Mouse (Mus musculus) stomach, embryonic 16.5 days (tissue): Measurements from ENCODE around the gene Nckipsd. TPM values are rescaled to one million over a fixed set of nuclear protein-coding genes. Genes with fewer than 3 reads are reported as not detected.

Source experiments
- ATAC-seq: fragments of 200-750 bp; cut with Nextera tagmentation; 2 replicates; pipeline ENCODE4 v1.8.0; 2017; ENCODE audit warnings: moderate number of reproducible peaks, moderate TSS enrichment; ENCODE audit not compliant: insufficient read depth, low FRiP score
- H3K27ac ChIP-seq: fragments of 300-500 bp; sonication (generic); 2 replicates; pipeline ENCODE4 v1.5.1; 2014; ENCODE audit warnings: low read length
- H3K27me3 ChIP-seq: fragments of 300-500 bp; sonication (generic); 2 replicates; pipeline ENCODE4 v1.6.1; 2014; ENCODE audit warnings: low read length, control low read depth, mixed read lengths; ENCODE audit not compliant: control insufficient read depth, insufficient read depth
- H3K36me3 ChIP-seq: fragments of 300-500 bp; sonication (generic); 2 replicates; pipeline ENCODE4 v1.6.1; 2014; ENCODE audit warnings: low read length; ENCODE audit not compliant: control insufficient read depth, insufficient read depth
- H3K4me1 ChIP-seq: fragments of 300-500 bp; sonication (generic); 2 replicates; pipeline ENCODE4 v1.6.1; 2014; ENCODE audit warnings: low read length, control low read depth, mixed read lengths; ENCODE audit not compliant: control insufficient read depth, insufficient read depth
- H3K4me2 ChIP-seq: fragments of 300-500 bp; sonication (generic); 2 replicates; pipeline ENCODE4 v1.6.1; 2014; ENCODE audit warnings: low read depth, low read length, mixed read lengths
- H3K4me3 ChIP-seq: fragments of 300-500 bp; sonication (generic); replicated peaks from 2 replicates; pipeline ENCODE4 v1.5.1; 2014; ENCODE audit warnings: mild to moderate bottlenecking, low read length
- H3K9ac ChIP-seq: fragments of 300-500 bp; sonication (generic); 2 replicates; pipeline ENCODE4 v1.6.1; 2014; ENCODE audit warnings: low read length
- H3K9me3 ChIP-seq: fragments of 300-500 bp; sonication (generic); replicated peaks from 2 replicates; pipeline ENCODE4 v1.6.1; 2016; ENCODE audit warnings: low read length, control low read depth; ENCODE audit not compliant: control insufficient read depth
- WGBS: fragments of 180-500 bp; shearing (Covaris S2); extraction: QIAGEN DNeasy Blood & Tissue Kit; methylation state at CpG from one replicate; pipeline ENCODE4 v1.1.7; 2014; 5-methylcytosine and 5-hydroxymethylcytosine counted together
- polyA plus RNA-seq: library from polyadenylated mRNA; unstranded; fragments of >200 nt; fragmentation: Nextera tagmentation; extraction: Ambion mirVana; gene quantifications from 2 replicates; pipeline ENCODE4 v1.2.1, GENCODE M21; 2015

Nckipsd gene
- polyA plus RNA-seq, 1 experiment from 2014 or later = 13.7 TPM

GRCm38 (mm10) chr9:108825820-108826699 lies 17.9 kb downstream of the Nckipsd start, which contains the start of gene Celsr3:
TSS of gene Celsr3 (plus strand) at chr9:108826320.
- H3K4me1 ChIP-seq = peaks cover 8% of the 10 kb centered on the region
- WGBS = 3% methylated on average over 64 of the region's 70 CpGs
- ATAC-seq = peak; percentile 18; the same call in 1 of the 2 replicates
- no peak within 1 kb of the TSS for H3K27ac ChIP-seq
- peaks cover 81% of the 10 kb centered on the region for H3K27me3 ChIP-seq
- peak within 1 kb of the TSS; percentile 81 for H3K4me2 ChIP-seq
- H3K9me3 ChIP-seq = no peaks in the 10 kb centered on the region
- no peak within 1 kb of the TSS; the same call in 1 of the 2 replicates for H3K9ac ChIP-seq
- H3K36me3 ChIP-seq = no peaks in the 10 kb centered on the region
- H3K4me3 ChIP-seq = peak within 1 kb of the TSS; percentile 47

- 3% methylated on average over 39 of the region's 39 CpGs for WGBS
- Histone ChIP-seq H3K4me3 (peak overlapping the region; percentile 47), H3K9ac (no peak overlapping the region; the same call in 1 of the 2 replicates), H3K4me2 (peak overlapping the region; percentile 81), H3K4me1 (peaks cover 14% of the 10 kb centered on the region), H3K27ac (no peak overlapping the region), H3K27me3 (peaks cover 88% of the 10 kb centered on the region), H3K36me3 (no peaks in the 10 kb centered on the region), H3K9me3 (no peaks in the 10 kb centered on the region)
- ATAC-seq = peak; percentile 57; the same call in 1 of the 2 replicates
These were observed 18.7 kb downstream of the Nckipsd start for GRCm38 (mm10) chr9:108826700-108827340.

GRCm38 (mm10) chr9:108827454-108827853 lies 19.3 kb downstream of the Nckipsd start:
- H3K27me3 ChIP-seq = peaks cover 86% of the 10 kb centered on the region
- H3K4me2 ChIP-seq = peak overlapping the region; percentile 81
- peak overlapping the region; percentile 47 for H3K4me3 ChIP-seq
- H3K4me1 ChIP-seq = peaks cover 16% of the 10 kb centered on the region
- no peak for ATAC-seq
- H3K36me3 ChIP-seq = no peaks in the 10 kb centered on the region
- 7% methylated on average over 34 of the region's 34 CpGs for WGBS
- no peak overlapping the region for H3K9ac ChIP-seq
- no peak overlapping the region for H3K27ac ChIP-seq
- H3K9me3 ChIP-seq = no peaks in the 10 kb centered on the region

- 61% methylated on average over 18 of the region's 18 CpGs for WGBS
- peaks cover 86% of the 10 kb centered on the region for H3K27me3 ChIP-seq
- peaks cover 20% of the 10 kb centered on the region for H3K4me1 ChIP-seq
- no peak overlapping the region for H3K9ac ChIP-seq
- no peak for ATAC-seq
- no peak overlapping the region for H3K4me3 ChIP-seq
- peak overlapping the region; percentile 81; the same call in 1 of the 2 replicates for H3K4me2 ChIP-seq
- no peak overlapping the region for H3K27ac ChIP-seq
- H3K9me3 ChIP-seq = no peaks in the 10 kb centered on the region
- H3K36me3 ChIP-seq = no peaks in the 10 kb centered on the region
These were observed 19.7 kb downstream of the Nckipsd start for GRCm38 (mm10) chr9:108827906-108828305.

- Histone ChIP-seq H3K27me3 (peaks cover 59% of the 10 kb centered on the region), H3K27ac (no peak overlapping the region), H3K4me1 (peaks cover 17% of the 10 kb centered on the region), H3K36me3 (no peaks in the 10 kb centered on the region), H3K4me3 (peak overlapping the region; percentile 58), H3K9ac (peak overlapping the region; percentile 54; the same call in 1 of the 2 replicates), H3K4me2 (peak overlapping the region; percentile 96), H3K9me3 (no peaks in the 10 kb centered on the region)
- 6% methylated on average over 23 of the region's 23 CpGs for WGBS
- ATAC-seq = no peak
These were observed 23.5 kb downstream of the Nckipsd start for GRCm38 (mm10) chr9:108831637-108832036.

GRCm38 (mm10) chr9:108832390-108833108 lies 24.4 kb downstream of the Nckipsd start:
- peak; percentile 99 for ATAC-seq
- WGBS = 4% methylated on average over 46 of the region's 46 CpGs
- H3K27ac ChIP-seq = no peak overlapping the region
- H3K36me3 ChIP-seq = no peaks in the 10 kb centered on the region
- H3K9ac ChIP-seq = peak overlapping the region; percentile 54; the same call in 1 of the 2 replicates
- H3K4me3 ChIP-seq = peak overlapping the region; percentile 58
- H3K9me3 ChIP-seq = no peaks in the 10 kb centered on the region
- peaks cover 12% of the 10 kb centered on the region for H3K4me1 ChIP-seq
- H3K4me2 ChIP-seq = peak overlapping the region; percentile 96
- H3K27me3 ChIP-seq = peaks cover 52% of the 10 kb centered on the region

GRCm38 (mm10) chr9:108842989-108843388 lies 34.8 kb downstream of the Nckipsd start:
- no peaks in the 10 kb centered on the region for H3K9me3 ChIP-seq
- H3K36me3 ChIP-seq = no peaks in the 10 kb centered on the region
- H3K4me1 ChIP-seq = no peaks in the 10 kb centered on the region
- 14% methylated on average over 14 of the region's 14 CpGs for WGBS
- no peak overlapping the region for H3K4me3 ChIP-seq
- no peaks in the 10 kb centered on the region for H3K27me3 ChIP-seq
- peak overlapping the region; percentile 34 for H3K4me2 ChIP-seq
- ATAC-seq = peak; percentile 51; the same call in 1 of the 2 replicates
- H3K27ac ChIP-seq = no peak overlapping the region
- no peak overlapping the region for H3K9ac ChIP-seq

- Histone ChIP-seq H3K36me3 (no peaks in the 10 kb centered on the region), H3K9me3 (no peaks in the 10 kb centered on the region), H3K9ac (no peak overlapping the region), H3K4me2 (no peak overlapping the region), H3K4me1 (no peaks in the 10 kb centered on the region), H3K27me3 (no peaks in the 10 kb centered on the region), H3K4me3 (no peak overlapping the region), H3K27ac (no peak overlapping the region)
- ATAC-seq = no peak
- 70% methylated on average over 5 of the region's 5 CpGs for WGBS
These were observed 37.2 kb downstream of the Nckipsd start for GRCm38 (mm10) chr9:108845390-108845789.
